Mouse (Mus musculus) G1E (cell line): ENCODE measurements around the gene Acad11. TPM values are rescaled to one million over a fixed set of nuclear protein-coding genes. Genes with fewer than 3 reads are reported as not detected.

Experiments
- ATAC-seq: 2 replicates; pipeline ENCODE4 v1.8.0; 2016; ENCODE audit warnings: mild to moderate bottlenecking; ENCODE audit not compliant: insufficient number of reproducible peaks, poor library complexity, low FRiP score, severe bottlenecking; ENCODE audit errors: extremely low read depth
- DNase-seq: peaks from one replicate; pipeline ENCODE4 v3.0.0; 2012; ENCODE audit warnings: low spot score
- H3K27me3 ChIP-seq: 2 replicates; pipeline ENCODE4 v1.6.1; 2012; ENCODE audit warnings: mild to moderate bottlenecking, low read length, inconsistent platforms; ENCODE audit not compliant: insufficient read depth
- H3K36me3 ChIP-seq: replicated peaks from 2 replicates; pipeline ENCODE3; 2012; ENCODE audit warnings: mild to moderate bottlenecking, inconsistent platforms
- H3K4me1 ChIP-seq: 2 replicates; pipeline ENCODE4 v1.6.1; 2012; ENCODE audit warnings: low read depth, low read length, inconsistent platforms, mixed read lengths; ENCODE audit not compliant: insufficient read depth
- H3K4me3 ChIP-seq: 2 replicates; pipeline ENCODE4 v1.5.1; 2012; ENCODE audit warnings: low read depth, mild to moderate bottlenecking, inconsistent platforms, low read length, moderate library complexity, mixed read lengths
- H3K9me3 ChIP-seq: replicated peaks from 2 replicates; pipeline ENCODE4 v1.6.1; 2012; ENCODE audit warnings: inconsistent platforms
- CTCF ChIP-seq: IDR thresholded peaks from 2 replicates; pipeline ENCODE4 v1.5.1; 2012; ENCODE audit warnings: low read depth, low read length, inconsistent platforms, mixed read lengths
- GATA1 ChIP-seq: IDR thresholded peaks from 2 replicates; pipeline ENCODE4 v1.6.1; 2012; ENCODE audit warnings: borderline replicate concordance, low read length, inconsistent platforms, mixed read lengths
- GATA2 ChIP-seq: IDR thresholded peaks from 2 replicates; pipeline ENCODE4 v1.6.1; 2012; ENCODE audit warnings: low read depth, low read length, inconsistent platforms, borderline replicate concordance
- POLR2AphosphoS5 ChIP-seq: IDR thresholded peaks from 2 replicates; pipeline ENCODE4 v1.6.1; 2012; ENCODE audit warnings: low read depth, low read length, inconsistent platforms; ENCODE audit not compliant: insufficient replicate concordance
- TAL1 ChIP-seq: conservative IDR thresholded peaks from 2 replicates; pipeline ENCODE4 v1.6.1; 2012; ENCODE audit warnings: low read depth, low read length, inconsistent platforms, mixed read lengths
- polyA plus RNA-seq: library from polyadenylated mRNA; stranded (reverse); fragments of >175 nt; gene quantifications from 2 replicates; pipeline ENCODE4 v1.2.3, GENCODE M21; 2012
- total RNA-seq, 2 experiments: library from RNA; stranded (forward) in 1 of 2; stranded (reverse) in 1 of 2; fragments of 200-1000 nt in 1 of 2; fragments of >200 nt in 1 of 2; fragmentation: Nextera tagmentation in 1 of 2; gene quantifications; 2 replicates each; pipeline ENCODE4 v1.2.3; 2014 to 2017

Gene Acad11
- total and polyA plus RNA-seq, 3 experiments, result 9.8 to 32.5 (median 24.0) TPM

- no peak for DNase-seq
- Histone ChIP-seq H3K9me3 (no peaks in the 10 kb centered on the region), H3K4me3 (no peak overlapping the region), H3K27me3 (peaks cover 3% of the 10 kb centered on the region; the same call in 1 of the 2 replicates), H3K36me3 (peaks cover 6% of the 10 kb centered on the region), H3K4me1 (no peaks in the 10 kb centered on the region)
- no peak for ATAC-seq
- TF ChIP-seq TAL1 (no peak), POLR2AphosphoS5 (no peak), CTCF (no peak), GATA2 (no peak), GATA1 (no peak)
Measured at GRCm38 (mm10) chr9:104130141-104130755, 67.1 kb downstream of the Acad11 start.

GRCm38 (mm10) chr9:104140351-104140750, 77.2 kb downstream of the Acad11 start:
- DNase-seq (no peak), ATAC-seq (no peak)
- no peaks in the 10 kb centered on the region for H3K9me3 ChIP-seq
- no peaks in the 10 kb centered on the region for H3K27me3 ChIP-seq
- H3K4me3 ChIP-seq, result no peak overlapping the region
- no peaks in the 10 kb centered on the region for H3K36me3 ChIP-seq
- TF ChIP-seq GATA2 (no peak), TAL1 (no peak), GATA1 (no peak), CTCF (no peak), POLR2AphosphoS5 (no peak)
- no peaks in the 10 kb centered on the region for H3K4me1 ChIP-seq

GRCm38 (mm10) chr9:104142805-104143204, 79.6 kb downstream of the Acad11 start:
- H3K27me3 ChIP-seq, result no peaks in the 10 kb centered on the region
- no peak overlapping the region for H3K4me3 ChIP-seq
- H3K36me3 ChIP-seq, result no peaks in the 10 kb centered on the region
- ATAC-seq (no peak), DNase-seq (no peak)
- no peaks in the 10 kb centered on the region for H3K4me1 ChIP-seq
- no peaks in the 10 kb centered on the region for H3K9me3 ChIP-seq
- TF ChIP-seq GATA2 (no peak), CTCF (no peak), TAL1 (no peak), GATA1 (no peak), POLR2AphosphoS5 (no peak)

GRCm38 (mm10) chr9:104144314-104144996, 81.3 kb downstream of the Acad11 start:
- H3K9me3 ChIP-seq, result no peaks in the 10 kb centered on the region
- no peak overlapping the region for H3K4me3 ChIP-seq
- no peak for DNase-seq
- H3K36me3 ChIP-seq, result no peaks in the 10 kb centered on the region
- 0 out of 2 replicates have a peak, but pooled peaks have one; percentile 34 for ATAC-seq
- H3K27me3 ChIP-seq, result no peaks in the 10 kb centered on the region
- TF ChIP-seq CTCF, result peak; percentile 57
- TF ChIP-seq GATA2, result no peak
- no peaks in the 10 kb centered on the region for H3K4me1 ChIP-seq

- no peak for TF ChIP-seq GATA1
- no peak for TF ChIP-seq GATA2
- no peak for TF ChIP-seq POLR2AphosphoS5
- Histone ChIP-seq H3K4me3 (no peak overlapping the region), H3K36me3 (peaks cover 16% of the 10 kb centered on the region), H3K27me3 (no peaks in the 10 kb centered on the region), H3K4me1 (no peaks in the 10 kb centered on the region), H3K9me3 (no peaks in the 10 kb centered on the region)
- DNase-seq (no peak), ATAC-seq (no peak)
Measured at GRCm38 (mm10) chr9:104146683-104147082, 83.5 kb downstream of the Acad11 start.

- H3K9me3 ChIP-seq, result no peaks in the 10 kb centered on the region
- TF ChIP-seq GATA2, result no peak
- no peak overlapping the region for H3K4me3 ChIP-seq
- DNase-seq (no peak), ATAC-seq (no peak)
- H3K4me1 ChIP-seq, result no peaks in the 10 kb centered on the region
- peaks cover 38% of the 10 kb centered on the region for H3K36me3 ChIP-seq
- no peaks in the 10 kb centered on the region for H3K27me3 ChIP-seq
Measured at GRCm38 (mm10) chr9:104148969-104149368, 85.8 kb downstream of the Acad11 start.

- H3K9me3 ChIP-seq, result no peaks in the 10 kb centered on the region
- H3K27me3 ChIP-seq, result no peaks in the 10 kb centered on the region
- no peak for TF ChIP-seq CTCF
- no peak for TF ChIP-seq TAL1
- no peak for TF ChIP-seq GATA2
- H3K36me3 ChIP-seq, result peaks cover 68% of the 10 kb centered on the region
- DNase-seq, result no peak
- ATAC-seq, result no peak
- H3K4me1 ChIP-seq, result no peaks in the 10 kb centered on the region
- no peak overlapping the region for H3K4me3 ChIP-seq
Measured at GRCm38 (mm10) chr9:104152121-104152520, 88.9 kb downstream of the Acad11 start.
